Mouse (Mus musculus) heart, postnatal 0 days (tissue): Measurements from ENCODE around the gene Asb15. TPM values are rescaled to one million over a fixed set of nuclear protein-coding genes. Genes with fewer than 3 reads are reported as not detected.

Source experiments
- ATAC-seq: fragments of 200-750 bp; cut with Nextera tagmentation; 2 replicates; pipeline ENCODE4 v1.8.0; 2017; ENCODE audit warnings: low read depth, moderate number of reproducible peaks, moderate library complexity; ENCODE audit not compliant: insufficient read depth
- DNase-seq: peaks from one replicate; pipeline ENCODE4 v3.0.0-alpha.2; 2016; ENCODE audit warnings: low spot score
- H3K27ac ChIP-seq: fragments of 300-500 bp; sonication (generic); 2 replicates; pipeline ENCODE4 v1.5.1; 2014; ENCODE audit warnings: low read depth, mild to moderate bottlenecking
- H3K27me3 ChIP-seq: fragments of 300-500 bp; sonication (generic); 2 replicates; pipeline ENCODE4 v1.6.1; 2014; ENCODE audit warnings: low read length, mixed read lengths; ENCODE audit not compliant: control insufficient read depth, insufficient read depth
- H3K36me3 ChIP-seq: fragments of 300-500 bp; sonication (generic); replicated peaks from 2 replicates; pipeline ENCODE4 v1.6.1; 2014; ENCODE audit warnings: low read length, mixed read lengths; ENCODE audit not compliant: control insufficient read depth, insufficient read depth
- H3K4me1 ChIP-seq: fragments of 300-500 bp; sonication (generic); 2 replicates; pipeline ENCODE4 v1.6.1; 2014; ENCODE audit warnings: antibody characterized with exemption; ENCODE audit not compliant: control insufficient read depth, insufficient read depth
- H3K4me2 ChIP-seq: fragments of 300-500 bp; sonication (generic); 2 replicates; pipeline ENCODE4 v1.6.1; 2014; ENCODE audit warnings: low read depth, mild to moderate bottlenecking, low read length, moderate library complexity
- H3K4me3 ChIP-seq: fragments of 300-500 bp; sonication (generic); 2 replicates; pipeline ENCODE4 v1.5.1; 2014; ENCODE audit warnings: low read depth, low read length
- H3K9ac ChIP-seq: fragments of 300-500 bp; sonication (generic); replicated peaks from 2 replicates; pipeline ENCODE4 v1.6.1; 2014; ENCODE audit warnings: low read depth, low read length, mixed read lengths
- H3K9me3 ChIP-seq: fragments of 300-500 bp; sonication (generic); replicated peaks from 2 replicates; pipeline ENCODE4 v1.6.1; 2016; ENCODE audit warnings: low read length; ENCODE audit not compliant: control insufficient read depth
- CTCF ChIP-seq: IDR thresholded peaks from 2 replicates; pipeline ENCODE4 v1.5.1; 2016; ENCODE audit warnings: antibody characterized with exemption, control low read depth, low read depth
- EP300 ChIP-seq: IDR thresholded peaks from 2 replicates; pipeline ENCODE4 v1.6.1; 2016; ENCODE audit warnings: antibody characterized with exemption, low read depth
- WGBS: fragments of 180-500 bp; shearing (Covaris S2); extraction: QIAGEN DNeasy Blood & Tissue Kit; methylation state at CpG from one replicate; pipeline ENCODE4 v1.1.7; 2014; 5-methylcytosine and 5-hydroxymethylcytosine counted together
- polyA plus RNA-seq: library from polyadenylated mRNA; unstranded; fragments of >200 nt; fragmentation: Nextera tagmentation; extraction: Ambion mirVana; gene quantifications from 2 replicates; pipeline ENCODE4 v1.2.1, GENCODE M21; 2015
- total RNA-seq: library from RNA; depleted of rRNA; stranded (reverse); fragments of >200 nt; gene quantifications from 2 replicates; pipeline ENCODE4 v1.2.3, GENCODE M21; 2014; ENCODE audit warnings: low replicate concordance

Gene Asb15
- total and polyA plus RNA-seq, 2 experiments from 2014 or later = 1.5 TPM

DNA sequence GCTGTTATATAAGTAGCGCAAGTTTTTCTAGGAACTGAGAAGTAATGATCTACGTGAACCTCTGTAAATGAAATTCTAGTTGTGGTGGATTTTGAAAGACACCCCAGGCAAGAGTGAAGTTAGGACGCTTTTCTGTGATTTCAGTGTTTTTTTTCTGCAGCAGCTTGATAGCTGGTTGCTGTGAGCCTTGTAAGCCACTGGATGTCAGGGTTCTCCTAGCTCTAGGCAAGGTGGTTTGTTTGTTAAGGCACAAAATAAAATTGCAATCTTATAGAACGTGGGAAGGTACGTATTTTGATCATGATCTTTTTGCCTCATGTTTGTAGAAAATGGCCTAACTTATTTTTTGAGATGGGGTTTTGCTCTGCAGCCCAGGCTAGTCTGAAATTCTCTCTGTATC is 41.0 kb downstream of the Asb15 start:
- WGBS = 62% methylated on average over 5 of the region's 5 CpGs
- Histone ChIP-seq H3K9me3 (0 out of 2 replicates have a peak, but pooled peaks cover 4% of the 10 kb centered on the region), H3K27me3 (no peaks in the 10 kb centered on the region), H3K27ac (peak overlapping the region; percentile 60; the same call in 1 of the 2 replicates), H3K36me3 (no peaks in the 10 kb centered on the region), H3K4me1 (peaks cover 6% of the 10 kb centered on the region; the same call in 1 of the 2 replicates), H3K9ac (no peak overlapping the region), H3K4me2 (no peak overlapping the region), H3K4me3 (no peak overlapping the region)
- peak; percentile 69 for TF ChIP-seq CTCF
- TF ChIP-seq EP300 = no peak
- ATAC-seq (peak; percentile 62), DNase-seq (peak; percentile 41)

DNA sequence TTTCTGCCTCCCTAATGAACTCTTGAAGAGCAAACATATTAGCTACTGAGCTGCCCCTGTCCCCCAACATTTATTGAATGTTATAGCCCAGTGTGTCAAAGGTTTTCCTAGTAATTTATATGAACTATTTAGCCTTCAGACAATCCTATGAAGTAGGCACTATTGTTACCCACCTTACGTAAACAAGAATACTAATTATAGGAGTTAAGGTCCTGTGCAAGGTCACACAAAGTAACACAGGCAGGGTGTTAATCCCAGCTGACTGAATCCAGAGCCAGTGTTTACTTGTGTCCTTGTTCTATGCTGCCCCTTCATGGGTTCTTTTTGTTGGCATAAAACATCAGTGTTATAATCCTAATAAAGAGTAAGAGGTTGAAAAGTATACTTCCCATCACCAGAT is 41.8 kb downstream of the Asb15 start:
- H3K27me3 ChIP-seq = no peaks in the 10 kb centered on the region
- ATAC-seq (peak; percentile 81), DNase-seq (peak; percentile 73)
- H3K4me3 ChIP-seq = no peak overlapping the region
- WGBS = 37% methylated on average over 1 of the region's 1 CpGs
- no peak overlapping the region for H3K9ac ChIP-seq
- peaks cover 6% of the 10 kb centered on the region; the same call in 1 of the 2 replicates for H3K4me1 ChIP-seq
- peaks cover 10% of the 10 kb centered on the region for H3K9me3 ChIP-seq
- TF ChIP-seq CTCF (no peak), EP300 (no peak)
- no peaks in the 10 kb centered on the region for H3K36me3 ChIP-seq
- H3K27ac ChIP-seq = peak overlapping the region; percentile 60
- H3K4me2 ChIP-seq = no peak overlapping the region

DNA sequence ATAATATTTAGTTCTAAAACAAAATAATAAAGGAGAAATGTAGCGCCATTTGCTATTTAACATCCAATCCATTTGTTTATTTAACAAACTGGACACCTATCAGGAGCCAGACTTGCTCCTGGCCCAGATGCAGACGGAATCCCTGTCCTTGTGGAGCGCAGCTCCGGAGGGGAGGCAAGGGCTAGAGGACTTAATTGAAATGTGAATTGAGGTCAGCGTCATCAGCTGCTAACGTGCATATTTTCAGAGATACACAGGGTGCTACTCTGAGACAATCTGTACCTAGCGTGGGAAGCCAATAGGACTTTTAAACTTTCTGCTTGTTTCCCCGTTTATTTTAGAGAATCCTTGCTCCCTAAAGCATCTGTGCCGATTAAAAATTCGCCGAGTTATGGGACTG is 42.3 kb downstream of the Asb15 start:
- Histone ChIP-seq H3K9ac (no peak overlapping the region), H3K27ac (peak overlapping the region; percentile 60), H3K4me3 (no peak overlapping the region), H3K27me3 (no peaks in the 10 kb centered on the region), H3K36me3 (no peaks in the 10 kb centered on the region), H3K9me3 (peaks cover 10% of the 10 kb centered on the region), H3K4me1 (peaks cover 6% of the 10 kb centered on the region; the same call in 1 of the 2 replicates), H3K4me2 (peak overlapping the region; percentile 18; the same call in 1 of the 2 replicates)
- 60% methylated on average over 11 of the region's 11 CpGs for WGBS
- DNase-seq (no peak), ATAC-seq (peak; percentile 40; the same call in 1 of the 2 replicates)
- TF ChIP-seq EP300 (no peak), CTCF (no peak)

DNA sequence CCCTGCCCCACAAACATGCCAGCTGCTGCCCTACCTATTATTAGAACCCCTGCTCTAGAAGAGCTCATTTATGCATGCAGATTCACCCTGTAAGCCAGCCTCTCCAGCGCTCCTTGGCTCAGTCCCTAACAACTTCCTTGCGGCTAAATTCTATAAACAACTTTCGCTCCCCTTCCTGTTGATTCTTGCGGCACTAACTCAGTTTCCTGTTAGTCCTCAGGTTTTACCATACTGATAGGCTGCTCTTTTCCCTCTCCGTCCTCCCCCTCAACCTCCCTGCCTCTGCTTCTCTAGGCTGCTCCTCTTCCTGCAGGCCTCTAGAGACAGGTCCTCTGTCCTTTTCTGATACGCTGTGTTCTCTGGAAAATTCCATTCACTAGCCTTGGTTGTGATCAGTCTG is 43.2 kb downstream of the Asb15 start:
- H3K4me1 ChIP-seq = peaks cover 6% of the 10 kb centered on the region; the same call in 1 of the 2 replicates
- 0 out of 2 replicates have a peak, but pooled peaks have one; percentile 40 for ATAC-seq
- H3K27me3 ChIP-seq = no peaks in the 10 kb centered on the region
- 48% methylated on average over 6 of the region's 6 CpGs for WGBS
- DNase-seq = no peak
- no peaks in the 10 kb centered on the region for H3K36me3 ChIP-seq
- H3K4me3 ChIP-seq = no peak overlapping the region
- peaks cover 10% of the 10 kb centered on the region for H3K9me3 ChIP-seq
- peak overlapping the region; percentile 63 for H3K27ac ChIP-seq
- H3K9ac ChIP-seq = no peak overlapping the region
- H3K4me2 ChIP-seq = no peak overlapping the region
- TF ChIP-seq EP300 = no peak
- no peak for TF ChIP-seq CTCF

DNA sequence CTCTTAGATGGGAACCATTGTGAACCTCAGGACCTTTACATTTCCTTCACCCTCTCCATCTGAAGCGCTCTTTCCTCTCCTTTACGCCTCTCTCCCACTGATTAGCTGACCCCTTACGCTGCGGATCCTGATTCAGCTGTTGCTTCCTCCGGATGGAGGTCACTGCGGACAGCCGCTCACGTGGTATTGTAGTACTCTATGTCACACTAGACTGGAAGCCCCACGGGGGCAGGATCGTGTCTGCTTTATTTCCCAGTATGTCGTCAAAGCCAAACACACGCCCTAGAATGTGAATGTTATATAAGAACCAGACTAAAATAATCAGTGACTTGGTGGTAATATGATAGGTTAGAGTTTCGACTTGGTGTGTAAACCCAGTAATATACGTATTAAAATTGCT is 44.5 kb downstream of the Asb15 start:
- Histone ChIP-seq H3K27ac (no peak overlapping the region), H3K4me1 (peaks cover 6% of the 10 kb centered on the region; the same call in 1 of the 2 replicates), H3K36me3 (no peaks in the 10 kb centered on the region), H3K4me3 (no peak overlapping the region), H3K9ac (no peak overlapping the region), H3K9me3 (peaks cover 10% of the 10 kb centered on the region), H3K4me2 (no peak overlapping the region), H3K27me3 (no peaks in the 10 kb centered on the region)
- no peak for ATAC-seq
- WGBS = 83% methylated on average over 14 of the region's 14 CpGs
- DNase-seq = no peak
- TF ChIP-seq EP300 (no peak), CTCF (no peak)

DNA sequence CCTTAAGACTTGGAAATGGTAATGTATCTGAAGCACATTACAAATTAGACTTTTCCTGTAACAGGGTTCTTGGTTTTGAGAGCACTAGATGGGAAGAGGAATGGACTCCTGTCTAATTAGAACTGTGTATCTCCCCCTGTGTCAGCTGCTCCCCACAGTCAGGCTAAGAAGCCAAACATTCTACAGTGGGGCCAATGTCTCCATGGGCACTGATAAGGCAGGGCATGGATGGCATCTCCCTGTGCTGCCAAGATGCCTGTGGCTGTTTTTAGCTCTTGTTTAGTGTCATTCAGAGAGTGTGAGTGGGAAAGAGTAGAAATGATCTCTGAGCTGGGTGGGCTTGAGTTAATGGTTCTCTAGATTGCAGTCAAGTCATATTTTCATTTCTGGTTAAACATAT is 45.4 kb downstream of the Asb15 start:
- Histone ChIP-seq H3K36me3 (no peaks in the 10 kb centered on the region), H3K4me2 (no peak overlapping the region), H3K4me3 (no peak overlapping the region), H3K27ac (no peak overlapping the region), H3K9me3 (peaks cover 10% of the 10 kb centered on the region), H3K9ac (no peak overlapping the region), H3K4me1 (peaks cover 6% of the 10 kb centered on the region; the same call in 1 of the 2 replicates), H3K27me3 (no peaks in the 10 kb centered on the region)
- TF ChIP-seq CTCF = no peak
- no peak for TF ChIP-seq EP300
- ATAC-seq (no peak), DNase-seq (no peak)
